Mouse (Mus musculus): ENCODE measurements around the gene Lnpk. TPM values are rescaled to one million over a fixed set of nuclear protein-coding genes. Genes with fewer than 3 reads are reported as not detected.

Gene Lnpk
- polyA plus RNA-seq, 1 experiment: 1.7 TPM

GRCm38 (mm10) chr2:74506439-74506838 lies 72.8 kb downstream of the Lnpk start:
- Histone ChIP-seq H3K27me3 (ENCODE audit: control insufficient read depth) (no peaks in the 10 kb centered on the region), H3K4me3 (replicated peaks) (no peak overlapping the region), H3K9me3 (ENCODE audit: control insufficient read depth, low read length) (no peaks in the 10 kb centered on the region), H3K36me3 (ENCODE audit: control insufficient read depth) (no peaks in the 10 kb centered on the region), H3K4me1 (ENCODE audit: control insufficient read depth) (no peaks in the 10 kb centered on the region)
- no peak for TF ChIP-seq TAL1 (IDR thresholded peaks at IDR 0.05; ENCODE audit: low read length)
- no peak for TF ChIP-seq GATA1 (IDR thresholded peaks at IDR 0.05; ENCODE audit: low read length)

GRCm38 (mm10) chr2:74500307-74500706 lies 78.9 kb downstream of the Lnpk start:
- Histone ChIP-seq H3K4me3 (replicated peaks) (no peak overlapping the region), H3K27me3 (ENCODE audit: control insufficient read depth) (no peaks in the 10 kb centered on the region), H3K36me3 (ENCODE audit: control insufficient read depth) (no peaks in the 10 kb centered on the region), H3K9me3 (ENCODE audit: control insufficient read depth, low read length) (no peaks in the 10 kb centered on the region), H3K4me1 (ENCODE audit: control insufficient read depth) (no peaks in the 10 kb centered on the region)
- TF ChIP-seq TAL1 (IDR thresholded peaks at IDR 0.05; ENCODE audit: low read length): no peak
- TF ChIP-seq GATA1 (IDR thresholded peaks at IDR 0.05; ENCODE audit: low read length): no peak

GRCm38 (mm10) chr2:74497851-74498250 lies 81.4 kb downstream of the Lnpk start:
- H3K4me3 ChIP-seq (replicated peaks): no peak overlapping the region
- TF ChIP-seq GATA1 (IDR thresholded peaks at IDR 0.05; ENCODE audit: low read length) (no peak), TAL1 (IDR thresholded peaks at IDR 0.05; ENCODE audit: low read length) (no peak)
- no peaks in the 10 kb centered on the region for H3K9me3 ChIP-seq (ENCODE audit: control insufficient read depth, low read length)

GRCm38 (mm10) chr2:74491426-74491825 lies 87.8 kb downstream of the Lnpk start:
- Histone ChIP-seq H3K27me3 (ENCODE audit: control insufficient read depth) (no peaks in the 10 kb centered on the region), H3K9me3 (ENCODE audit: control insufficient read depth, low read length) (no peaks in the 10 kb centered on the region), H3K36me3 (ENCODE audit: control insufficient read depth) (no peaks in the 10 kb centered on the region), H3K4me1 (ENCODE audit: control insufficient read depth) (no peaks in the 10 kb centered on the region), H3K4me3 (replicated peaks) (no peak overlapping the region)
- no peak for TF ChIP-seq GATA1 (IDR thresholded peaks at IDR 0.05; ENCODE audit: low read length)
- no peak for TF ChIP-seq TAL1 (IDR thresholded peaks at IDR 0.05; ENCODE audit: low read length)

More at GRCm38 (mm10) chr2:74497851-74498250, 81.4 kb downstream of the Lnpk start:
- H3K27me3 ChIP-seq (ENCODE audit: control insufficient read depth): no peaks in the 10 kb centered on the region
- no peaks in the 10 kb centered on the region for H3K4me1 ChIP-seq (ENCODE audit: control insufficient read depth)
- H3K36me3 ChIP-seq (ENCODE audit: control insufficient read depth): no peaks in the 10 kb centered on the region

- H3K4me1 ChIP-seq (ENCODE audit: control insufficient read depth): no peaks in the 10 kb centered on the region
- TF ChIP-seq TAL1 (IDR thresholded peaks at IDR 0.05; ENCODE audit: low read length): no peak
Measured at GRCm38 (mm10) chr2:74490186-74490585, 89.0 kb downstream of the Lnpk start.

GRCm38 (mm10) chr2:74488443-74488842 lies 90.8 kb downstream of the Lnpk start:
- H3K27me3 ChIP-seq (ENCODE audit: control insufficient read depth): no peaks in the 10 kb centered on the region
- TF ChIP-seq TAL1 (IDR thresholded peaks at IDR 0.05; ENCODE audit: low read length) (no peak), GATA1 (IDR thresholded peaks at IDR 0.05; ENCODE audit: low read length) (no peak)
- H3K36me3 ChIP-seq (ENCODE audit: control insufficient read depth): no peaks in the 10 kb centered on the region
- H3K4me1 ChIP-seq (ENCODE audit: control insufficient read depth): no peaks in the 10 kb centered on the region
- no peak overlapping the region for H3K4me3 ChIP-seq (replicated peaks)
- no peaks in the 10 kb centered on the region for H3K9me3 ChIP-seq (ENCODE audit: control insufficient read depth, low read length)

More at GRCm38 (mm10) chr2:74490186-74490585, 89.0 kb downstream of the Lnpk start:
- H3K9me3 ChIP-seq (ENCODE audit: control insufficient read depth, low read length): no peaks in the 10 kb centered on the region
- no peaks in the 10 kb centered on the region for H3K27me3 ChIP-seq (ENCODE audit: control insufficient read depth)
- H3K4me3 ChIP-seq (replicated peaks): no peak overlapping the region
- no peaks in the 10 kb centered on the region for H3K36me3 ChIP-seq (ENCODE audit: control insufficient read depth)

GRCm38 (mm10) chr2:74482651-74483050 lies 96.6 kb downstream of the Lnpk start:
- Histone ChIP-seq H3K4me1 (ENCODE audit: control insufficient read depth) (no peaks in the 10 kb centered on the region), H3K27me3 (ENCODE audit: control insufficient read depth) (no peaks in the 10 kb centered on the region)
- TF ChIP-seq GATA1 (IDR thresholded peaks at IDR 0.05; ENCODE audit: low read length) (no peak), TAL1 (IDR thresholded peaks at IDR 0.05; ENCODE audit: low read length) (no peak)

GRCm38 (mm10) chr2:74482086-74482485 lies 97.1 kb downstream of the Lnpk start:
- Histone ChIP-seq H3K36me3 (ENCODE audit: control insufficient read depth) (no peaks in the 10 kb centered on the region), H3K4me1 (ENCODE audit: control insufficient read depth) (no peaks in the 10 kb centered on the region), H3K4me3 (replicated peaks) (no peak overlapping the region), H3K27me3 (ENCODE audit: control insufficient read depth) (no peaks in the 10 kb centered on the region), H3K9me3 (ENCODE audit: control insufficient read depth, low read length) (no peaks in the 10 kb centered on the region)
- no peak for TF ChIP-seq GATA1 (IDR thresholded peaks at IDR 0.05; ENCODE audit: low read length)
- no peak for TF ChIP-seq TAL1 (IDR thresholded peaks at IDR 0.05; ENCODE audit: low read length)

More at GRCm38 (mm10) chr2:74482651-74483050, 96.6 kb downstream of the Lnpk start:
- H3K4me3 ChIP-seq (replicated peaks): no peak overlapping the region
- no peaks in the 10 kb centered on the region for H3K36me3 ChIP-seq (ENCODE audit: control insufficient read depth)
- H3K9me3 ChIP-seq (ENCODE audit: control insufficient read depth, low read length): no peaks in the 10 kb centered on the region

Other genes starting within 250 kb of the Lnpk start
- gene Evx2, start 80.1 kb upstream of the Lnpk start, polyA plus RNA-seq (2012): not detected in 2 replicates
- gene Hoxd13, start 88.9 kb upstream of the Lnpk start, polyA plus RNA-seq (2012): not detected in 2 replicates
- not detected in 2 replicates for gene Hoxd12, start 95.6 kb upstream of the Lnpk start, polyA plus RNA-seq (2012)
- gene Hoxd11, start 100.1 kb upstream of the Lnpk start, polyA plus RNA-seq (2012): not detected in 2 replicates
- gene Hoxd10, start 112.5 kb upstream of the Lnpk start, polyA plus RNA-seq (2012): not detected in 2 replicates
- not detected in 2 replicates for gene Hoxd9, start 118.3 kb upstream of the Lnpk start, polyA plus RNA-seq (2012)
- gene Hoxd8, start 125.2 kb upstream of the Lnpk start, polyA plus RNA-seq (2012): not detected in 2 replicates
- not detected in 2 replicates for gene Hoxd3, start 132.5 kb upstream of the Lnpk start, polyA plus RNA-seq (2012)
- 0.06 TPM in 1 of 2 replicates, not detected in the other for gene Hoxd4, start 132.5 kb upstream of the Lnpk start, polyA plus RNA-seq (2012)
- not detected in 2 replicates for gene Gm28230, start 147.3 kb upstream of the Lnpk start, polyA plus RNA-seq (2012)
- gene Hoxd1, start 183.5 kb upstream of the Lnpk start, polyA plus RNA-seq (2012): not detected in 2 replicates
- 5.5 and 6.0 TPM in 2 replicates for gene Mtx2, start 246.4 kb upstream of the Lnpk start, polyA plus RNA-seq (2012)

Measured in erythroblast, embryonic 14.5 days (primary cell).